Mouse (Mus musculus) limb, embryonic 11.5 days (tissue): ENCODE data around the gene Nfic. TPM values are rescaled to one million over a fixed set of nuclear protein-coding genes. Genes with fewer than 3 reads are reported as not detected.

Experiments
- ATAC-seq: fragments of 200-750 bp; cut with Nextera tagmentation; 2 replicates; pipeline ENCODE4 v1.8.0; 2017; ENCODE audit warnings: low read depth; ENCODE audit not compliant: insufficient number of reproducible peaks, low FRiP score, low TSS enrichment
- DNase-seq: peaks from one replicate; pipeline ENCODE4 v3.0.0-alpha.2; 2015; ENCODE audit warnings: low spot score
- H3K27ac ChIP-seq: fragments of 300-500 bp; sonication (generic); replicated peaks from 2 replicates; pipeline ENCODE4 v1.5.1; 2014; ENCODE audit warnings: low read depth, mild to moderate bottlenecking, low read length
- H3K27me3 ChIP-seq: fragments of 300-500 bp; sonication (generic); 2 replicates; pipeline ENCODE4 v1.6.1; 2014; ENCODE audit warnings: mild to moderate bottlenecking, low read length, mixed read lengths; ENCODE audit not compliant: control insufficient read depth, insufficient read depth
- H3K36me3 ChIP-seq: fragments of 300-500 bp; sonication (generic); 2 replicates; pipeline ENCODE4 v1.6.1; 2014; ENCODE audit warnings: mild to moderate bottlenecking, low read length, moderate library complexity, mixed read lengths; ENCODE audit not compliant: control insufficient read depth, insufficient read depth
- H3K4me1 ChIP-seq: fragments of 300-500 bp; sonication (generic); 2 replicates; pipeline ENCODE4 v1.6.1; 2014; ENCODE audit warnings: low read length, mixed read lengths; ENCODE audit not compliant: control insufficient read depth, insufficient read depth
- H3K4me2 ChIP-seq: fragments of 300-500 bp; sonication (generic); 2 replicates; pipeline ENCODE4 v1.6.1; 2014; ENCODE audit warnings: low read depth, mild to moderate bottlenecking, moderate library complexity; ENCODE audit not compliant: severe bottlenecking
- H3K4me3 ChIP-seq: fragments of 300-500 bp; sonication (generic); 2 replicates; pipeline ENCODE4 v1.5.1; 2014; ENCODE audit warnings: low read depth, low read length
- H3K9ac ChIP-seq: fragments of 300-500 bp; sonication (generic); 2 replicates; pipeline ENCODE4 v1.6.1; 2014; ENCODE audit warnings: mild to moderate bottlenecking, low read length
- H3K9me3 ChIP-seq: fragments of 300-500 bp; sonication (generic); 2 replicates; pipeline ENCODE4 v1.6.1; 2016; ENCODE audit warnings: low read length; ENCODE audit not compliant: control insufficient read depth
- WGBS: fragments of 180-500 bp; shearing (Covaris S2); extraction: QIAGEN DNeasy Blood & Tissue Kit; methylation state at CpG from one replicate; pipeline ENCODE4 v1.1.7; 2014; 5-methylcytosine and 5-hydroxymethylcytosine counted together
- polyA plus RNA-seq: library from polyadenylated mRNA; unstranded; fragments of >200 nt; fragmentation: Nextera tagmentation; extraction: Ambion mirVana; gene quantifications from 2 replicates; pipeline ENCODE4 v1.2.1, GENCODE M21; 2014

The Nfic gene
- polyA plus RNA-seq, 1 experiment from 2014 or later, result 16.7 TPM

GRCm38 (mm10) chr10:81432868-81433262 is 22.6 kb downstream of the Nfic start:
- Histone ChIP-seq H3K36me3 (no peaks in the 10 kb centered on the region), H3K4me2 (peak overlapping the region; percentile 35), H3K4me3 (0 out of 2 replicates have a peak overlapping the region, but pooled peaks have one; percentile 3), H3K9me3 (no peaks in the 10 kb centered on the region), H3K27ac (no peak overlapping the region), H3K9ac (no peak overlapping the region; the same call in 1 of the 2 replicates), H3K4me1 (peaks cover 10% of the 10 kb centered on the region), H3K27me3 (peaks cover 17% of the 10 kb centered on the region)
- 5% methylated on average over 17 of the region's 17 CpGs for WGBS
- DNase-seq (peak; percentile 86), ATAC-seq (peak; percentile 71)

DNA sequence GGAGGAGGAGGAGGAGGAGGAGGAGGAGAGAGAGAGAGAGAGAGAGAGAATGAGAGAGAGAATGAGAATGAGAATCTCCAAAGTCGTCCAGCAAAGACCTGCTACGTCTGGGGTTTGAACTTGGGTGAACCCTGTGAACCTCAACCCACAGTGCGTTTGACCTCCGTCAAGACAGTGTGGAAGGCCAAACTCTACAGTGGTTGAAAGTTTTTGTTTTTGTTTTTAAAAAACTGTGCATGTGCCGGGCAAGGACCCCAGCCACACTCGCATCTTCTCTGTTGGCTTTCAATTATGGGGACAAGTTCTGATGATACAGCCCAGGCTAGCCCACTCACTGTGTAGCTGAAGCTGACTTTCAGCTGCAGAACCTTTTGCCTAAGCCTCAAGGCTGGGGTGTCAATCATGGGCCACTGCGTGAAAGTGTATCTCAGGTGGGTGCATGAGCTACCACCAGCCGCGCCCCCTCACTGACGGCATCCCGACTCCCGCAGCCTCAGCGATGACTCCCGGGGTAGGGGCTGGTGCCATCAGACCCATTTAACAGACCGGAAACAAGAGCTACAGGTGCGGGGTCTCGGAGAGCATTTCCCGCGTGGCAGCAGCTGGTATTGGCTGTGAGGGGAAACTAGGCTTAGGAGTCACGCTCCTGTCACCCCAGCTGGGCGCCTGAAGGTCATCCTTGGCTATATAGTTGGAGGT is 23.1 kb downstream of the Nfic start:
- H3K4me1 ChIP-seq, result peaks cover 10% of the 10 kb centered on the region
- peaks cover 23% of the 10 kb centered on the region for H3K27me3 ChIP-seq
- DNase-seq, result no peak
- no peaks in the 10 kb centered on the region for H3K36me3 ChIP-seq
- no peaks in the 10 kb centered on the region for H3K9me3 ChIP-seq
- H3K4me3 ChIP-seq, result no peak overlapping the region
- H3K27ac ChIP-seq, result no peak overlapping the region
- no peak for ATAC-seq
- WGBS, result 67% methylated on average over 21 of the region's 21 CpGs
- no peak overlapping the region for H3K4me2 ChIP-seq
- no peak overlapping the region for H3K9ac ChIP-seq

DNA sequence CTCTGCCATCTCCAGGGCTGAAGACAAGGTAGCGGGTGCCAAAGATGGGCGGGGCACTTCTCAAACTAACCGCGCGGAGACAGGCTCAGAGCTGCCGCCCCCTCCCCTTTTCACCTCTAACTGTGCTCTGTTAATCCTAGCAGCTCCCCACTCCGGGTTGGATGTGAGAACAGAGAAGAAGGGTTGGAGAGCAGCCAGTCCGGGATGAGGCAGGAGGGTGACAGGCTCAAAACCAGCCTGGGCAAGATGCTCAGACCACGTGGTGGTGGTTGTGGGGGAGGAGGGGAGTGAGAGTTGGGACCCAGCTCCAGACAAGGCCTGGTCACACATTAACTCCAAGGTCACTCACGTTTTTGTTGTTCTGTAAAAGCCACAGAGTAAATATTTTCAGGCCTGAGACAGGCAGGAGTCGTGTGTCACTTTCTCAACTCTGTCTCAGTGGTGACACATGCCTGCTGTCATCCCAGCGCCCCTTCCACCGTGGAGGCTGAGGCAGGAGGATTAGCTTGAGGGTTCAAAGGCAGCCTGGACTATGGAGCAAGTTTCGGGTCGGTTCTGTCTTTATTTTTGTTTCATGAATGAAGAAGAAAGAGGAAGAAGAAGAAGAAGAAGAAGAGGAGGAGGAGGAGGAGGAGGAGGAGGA is 23.8 kb downstream of the Nfic start:
- Histone ChIP-seq H3K9me3 (no peaks in the 10 kb centered on the region), H3K4me3 (peak overlapping the region; percentile 78), H3K4me1 (peaks cover 13% of the 10 kb centered on the region), H3K4me2 (peak overlapping the region; percentile 93), H3K27ac (no peak overlapping the region), H3K27me3 (peaks cover 29% of the 10 kb centered on the region), H3K36me3 (no peaks in the 10 kb centered on the region), H3K9ac (no peak overlapping the region)
- ATAC-seq (no peak), DNase-seq (peak; percentile 43)
- WGBS, result 16% methylated on average over 15 of the region's 15 CpGs

DNA sequence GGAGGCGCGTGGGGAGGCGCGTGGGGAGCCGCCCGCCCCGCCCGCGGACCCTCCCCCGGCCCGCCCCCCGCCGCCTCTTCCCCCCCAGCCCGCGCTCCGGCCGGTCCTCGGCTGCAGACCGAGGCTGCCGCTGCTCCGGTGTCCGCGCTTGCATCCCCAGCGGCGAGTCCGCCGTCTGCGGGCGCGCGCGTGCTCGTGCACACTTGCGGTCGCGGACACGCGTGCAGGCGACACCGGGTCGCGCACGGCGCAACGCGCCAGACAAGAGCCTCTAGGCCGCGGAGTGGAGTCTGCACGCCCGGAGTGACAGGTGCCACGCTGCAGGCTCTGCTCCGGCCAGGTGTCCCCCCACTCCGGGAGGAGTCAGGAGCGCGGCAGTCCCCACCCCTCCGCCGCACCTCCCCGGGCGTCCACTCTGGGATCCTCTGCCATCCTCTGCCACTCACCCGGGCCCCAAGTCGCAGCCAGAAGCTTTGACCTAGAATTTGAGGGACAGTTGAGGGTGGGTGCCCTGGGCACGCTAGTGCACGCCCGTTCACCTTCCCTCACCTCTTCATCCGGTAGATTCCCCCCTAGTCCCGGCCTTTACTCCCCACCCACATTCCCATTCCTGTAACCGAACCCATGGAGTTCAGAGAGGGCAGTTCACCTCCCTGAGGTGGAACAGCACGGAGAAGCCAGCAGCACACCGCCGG is 24.5 kb downstream of the Nfic start:
- Histone ChIP-seq H3K27me3 (peaks cover 33% of the 10 kb centered on the region), H3K9me3 (no peaks in the 10 kb centered on the region), H3K4me3 (peak overlapping the region; percentile 78), H3K4me1 (peaks cover 18% of the 10 kb centered on the region), H3K36me3 (no peaks in the 10 kb centered on the region), H3K9ac (peak overlapping the region; percentile 76), H3K4me2 (peak overlapping the region; percentile 93), H3K27ac (peak overlapping the region; percentile 68; the same call in 1 of the 2 replicates)
- ATAC-seq, result no peak
- WGBS, result 1% methylated on average over 60 of the region's 70 CpGs
- peak; percentile 55 for DNase-seq

DNA sequence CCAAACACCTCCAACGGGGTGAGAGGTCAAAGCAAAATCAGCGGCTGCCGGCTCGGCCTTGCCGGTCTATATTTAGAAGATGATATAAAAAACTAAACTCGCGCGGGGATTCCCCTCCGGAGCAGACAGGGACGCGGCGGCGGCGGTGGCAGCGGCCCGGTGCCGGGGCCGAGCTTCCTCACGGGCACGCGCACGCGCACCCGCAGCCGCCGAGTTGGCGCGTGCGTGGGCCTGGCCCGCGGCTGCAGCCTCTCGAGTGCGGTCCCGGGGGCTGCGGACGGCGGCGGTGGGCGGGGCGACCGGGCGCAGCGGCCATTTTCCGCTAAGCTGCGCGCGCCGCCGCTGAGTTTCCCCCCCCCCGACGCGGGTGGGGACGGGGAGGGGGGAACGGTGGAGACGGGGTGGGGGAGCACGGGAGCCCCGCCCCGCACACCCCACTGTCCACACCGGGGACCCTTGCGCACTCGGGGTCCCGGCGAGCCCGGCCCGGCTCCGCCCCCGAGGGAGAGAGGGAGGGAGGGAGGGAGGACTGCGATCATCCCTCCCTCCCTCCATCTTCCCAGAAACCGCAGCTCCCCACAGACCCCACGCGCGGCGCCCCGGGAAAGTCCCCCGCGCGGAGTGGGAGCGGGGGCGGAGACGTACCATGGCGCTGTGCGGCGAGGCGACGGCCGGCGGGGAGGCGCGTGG is 25.1 kb downstream of the Nfic start:
- H3K4me3 ChIP-seq, result peak overlapping the region; percentile 78
- H3K27me3 ChIP-seq, result peaks cover 40% of the 10 kb centered on the region
- peak overlapping the region; percentile 76 for H3K9ac ChIP-seq
- H3K36me3 ChIP-seq, result no peaks in the 10 kb centered on the region
- DNase-seq (peak; percentile 81), ATAC-seq (no peak)
- peak overlapping the region; percentile 93 for H3K4me2 ChIP-seq
- peak overlapping the region; percentile 68 for H3K27ac ChIP-seq
- H3K9me3 ChIP-seq, result no peaks in the 10 kb centered on the region
- 0% methylated on average over 67 of the region's 89 CpGs for WGBS
- peaks cover 18% of the 10 kb centered on the region for H3K4me1 ChIP-seq

GRCm38 (mm10) chr10:81429605-81430061 is 25.8 kb downstream of the Nfic start:
- Histone ChIP-seq H3K4me1 (peaks cover 18% of the 10 kb centered on the region), H3K27me3 (peaks cover 46% of the 10 kb centered on the region), H3K9ac (peak overlapping the region; percentile 76), H3K27ac (peak overlapping the region; percentile 68), H3K9me3 (no peaks in the 10 kb centered on the region), H3K36me3 (no peaks in the 10 kb centered on the region), H3K4me2 (peak overlapping the region; percentile 93), H3K4me3 (peak overlapping the region; percentile 78)
- DNase-seq (peak; percentile 84), ATAC-seq (peak; percentile 22)
- 0% methylated on average over 20 of the region's 20 CpGs for WGBS

GRCm38 (mm10) chr10:81429092-81429491 is 26.3 kb downstream of the Nfic start:
- Histone ChIP-seq H3K27me3 (peaks cover 49% of the 10 kb centered on the region), H3K36me3 (no peaks in the 10 kb centered on the region), H3K4me1 (peaks cover 21% of the 10 kb centered on the region), H3K27ac (no peak overlapping the region), H3K9ac (no peak overlapping the region), H3K4me3 (peak overlapping the region; percentile 78; the same call in 1 of the 2 replicates), H3K4me2 (no peak overlapping the region), H3K9me3 (no peaks in the 10 kb centered on the region)
- 19% methylated on average over 2 of the region's 2 CpGs for WGBS
- no peak for DNase-seq
- ATAC-seq, result no peak

- H3K4me2 ChIP-seq, result no peak overlapping the region
- no peaks in the 10 kb centered on the region for H3K36me3 ChIP-seq
- no peaks in the 10 kb centered on the region for H3K9me3 ChIP-seq
- no peak overlapping the region for H3K9ac ChIP-seq
- DNase-seq (no peak), ATAC-seq (no peak)
- no peak overlapping the region for H3K27ac ChIP-seq
- no peak overlapping the region for H3K4me3 ChIP-seq
- peaks cover 49% of the 10 kb centered on the region for H3K27me3 ChIP-seq
- WGBS, result 85% methylated on average over 7 of the region's 7 CpGs
- H3K4me1 ChIP-seq, result peaks cover 21% of the 10 kb centered on the region
Observed at GRCm38 (mm10) chr10:81428507-81428870, 26.9 kb downstream of the Nfic start.
